Mouse (Mus musculus): ENCODE results near the gene Gsto1. TPM values are rescaled to one million over a fixed set of nuclear protein-coding genes. Genes with fewer than 3 reads are reported as not detected.
A peak's percentile ranks its signal among the peaks of the same experiment; 100 is the strongest.
"Not testable (repeated sequence)": the region's sequence is repeated elsewhere in the genome, so short reads cannot be mapped to it uniquely, and the experiment has no call there.

Gsto1 gene
- 10 to 100 TPM; 51.7 to 52.6 TPM for total RNA-seq (2021)

- peak; percentile 89 to 94 for DNase-seq (ENCODE audit: low spot score in 2 of 2)
- intact Hi-C loops (cut with DNase I) = no loop called here
These were observed at the start of gene Gsto1 for GRCm38 (mm10) chr19:47854796-47855783. Gsto1 (plus strand) TSS chr19:47854970.

- intact Hi-C loops (cut with DNase I) = no loop called here
- DNase-seq (ENCODE audit: low spot score in 2 of 2) = no peak
These were observed 42.7 kb upstream of the Gsto1 start for GRCm38 (mm10) chr19:47812091-47812490.

- intact Hi-C loops (cut with DNase I) = no loop called here
These were observed 40.0 kb upstream of the Gsto1 start for GRCm38 (mm10) chr19:47814721-47815120.

GRCm38 (mm10) chr19:47817692-47818091 is 37.1 kb upstream of the Gsto1 start:
- intact Hi-C loops (cut with DNase I) = no loop called here
- peak in 1 of 2 experiments; percentile 28 for DNase-seq (ENCODE audit: low spot score in 2 of 2)

More at GRCm38 (mm10) chr19:47814721-47815120, 40.0 kb upstream of the Gsto1 start:
- no peak for DNase-seq (ENCODE audit: low spot score in 2 of 2)

GRCm38 (mm10) chr19:47820832-47821493 is 33.8 kb upstream of the Gsto1 start:
- intact Hi-C loops (cut with DNase I) = loop anchor here (2.0 to 5.0 kb wide), 4 partner anchors 89 to 464 kb away; partner anchors contain the start of gene Sfr1

GRCm38 (mm10) chr19:47821494-47821872 is 33.3 kb upstream of the Gsto1 start:
- intact Hi-C loops (cut with DNase I) = loop anchor here (2.0 to 5.0 kb wide), 4 partner anchors 89 to 464 kb away; partner anchors contain the start of gene Sfr1
- no peak for DNase-seq (ENCODE audit: low spot score in 2 of 2)

More at GRCm38 (mm10) chr19:47820832-47821493, 33.8 kb upstream of the Gsto1 start:
- DNase-seq (ENCODE audit: low spot score in 2 of 2) = peak; percentile 75 to 77

- no peak for DNase-seq (ENCODE audit: low spot score in 2 of 2)
- intact Hi-C loops (cut with DNase I) = loop anchor here (5.0 kb wide), 2 partner anchors 90 to 465 kb away; partner anchors contain the start of gene Sfr1
These were observed 32.5 kb upstream of the Gsto1 start for GRCm38 (mm10) chr19:47822143-47822796.

- intact Hi-C loops (cut with DNase I) = loop anchor here (5.0 kb wide), 2 partner anchors 92 to 467 kb away; partner anchors contain the start of gene Sfr1
- DNase-seq (ENCODE audit: low spot score in 2 of 2) = no peak
These were observed 30.7 kb upstream of the Gsto1 start for GRCm38 (mm10) chr19:47824026-47824425.

- intact Hi-C loops (cut with DNase I) = no loop called here
- DNase-seq (ENCODE audit: low spot score in 2 of 2) = no peak
These were observed 24.8 kb upstream of the Gsto1 start for GRCm38 (mm10) chr19:47829913-47830450.

GRCm38 (mm10) chr19:47831111-47831510 is 23.7 kb upstream of the Gsto1 start:
- intact Hi-C loops (cut with DNase I) = no loop called here
- DNase-seq (ENCODE audit: low spot score in 2 of 2) = no peak

GRCm38 (mm10) chr19:47832316-47832715 is 22.5 kb upstream of the Gsto1 start:
- DNase-seq (ENCODE audit: low spot score in 2 of 2) = no peak
- intact Hi-C loops (cut with DNase I) = no loop called here

- intact Hi-C loops (cut with DNase I) = no loop called here
- no peak for DNase-seq (ENCODE audit: low spot score in 2 of 2)
These were observed 20.2 kb upstream of the Gsto1 start for GRCm38 (mm10) chr19:47834614-47835013.

- DNase-seq (ENCODE audit: low spot score in 2 of 2) = no peak
- intact Hi-C loops (cut with DNase I) = no loop called here
These were observed 19.0 kb upstream of the Gsto1 start for GRCm38 (mm10) chr19:47835776-47836175.

GRCm38 (mm10) chr19:47836701-47837526 is 17.9 kb upstream of the Gsto1 start:
- peak; percentile 52 to 67 for DNase-seq (ENCODE audit: low spot score in 2 of 2)
- intact Hi-C loops (cut with DNase I) = no loop called here

- DNase-seq (ENCODE audit: low spot score in 2 of 2) = no peak
- intact Hi-C loops (cut with DNase I) = no loop called here
These were observed 17.3 kb upstream of the Gsto1 start for GRCm38 (mm10) chr19:47837527-47837901.

- intact Hi-C loops (cut with DNase I); DNase-seq (ENCODE audit: low spot score in 2 of 2): not testable (repeated sequence)
These were observed 13.5 kb upstream of the Gsto1 start for GRCm38 (mm10) chr19:47841234-47841633.

GRCm38 (mm10) chr19:47849735-47850134 is 5.0 kb upstream of the Gsto1 start:
- no peak for DNase-seq (ENCODE audit: low spot score in 2 of 2)
- intact Hi-C loops (cut with DNase I) = no loop called here

- intact Hi-C loops (cut with DNase I); DNase-seq (ENCODE audit: low spot score in 2 of 2): not testable (repeated sequence)
These were observed 2.6 kb upstream of the Gsto1 start for GRCm38 (mm10) chr19:47852131-47852530.

GRCm38 (mm10) chr19:47853053-47853452 is 1.7 kb upstream of the Gsto1 start:
- intact Hi-C loops (cut with DNase I) = no loop called here
- DNase-seq (ENCODE audit: low spot score in 2 of 2) = no peak

Data from left cerebral cortex, postnatal 25 days (tissue).